Mouse (Mus musculus): Measurements from ENCODE around the gene Cog5. TPM values are rescaled to one million over a fixed set of nuclear protein-coding genes. Genes with fewer than 3 reads are reported as not detected.

Gene Cog5
- polyA plus RNA-seq, 1 experiment from 2014 or later, result 36.8 TPM

- H3K9ac ChIP-seq (replicated peaks; ENCODE audit: low read length), result no peak overlapping the region
- H3K4me2 ChIP-seq (ENCODE audit: low read depth, low read length), result no peak overlapping the region
- 91% methylated on average over 2 of the region's 2 CpGs for WGBS
- H3K36me3 ChIP-seq (replicated peaks; ENCODE audit: control insufficient read depth, insufficient read depth, low read depth, low read length), result no peaks in the 10 kb centered on the region
- ATAC-seq (replicated peaks; ENCODE audit: insufficient number of reproducible peaks, low FRiP score, low TSS enrichment, low read depth) (no peak), DNase-seq (ENCODE audit: low spot score) (no peak)
- H3K27ac ChIP-seq (replicated peaks; ENCODE audit: low read depth, low read length), result no peak overlapping the region
- H3K27me3 ChIP-seq (ENCODE audit: control insufficient read depth, insufficient read depth, low read length), result no peaks in the 10 kb centered on the region
- no peak overlapping the region for H3K4me3 ChIP-seq (ENCODE audit: low read depth, low read length)
- H3K4me1 ChIP-seq (ENCODE audit: control insufficient read depth, insufficient read depth, low read length), result no peaks in the 10 kb centered on the region
- H3K9me3 ChIP-seq (replicated peaks; ENCODE audit: control insufficient read depth, low read length), result no peaks in the 10 kb centered on the region
These were observed 79.9 kb downstream of the Cog5 start for GRCm38 (mm10) chr12:31734616-31735015.

GRCm38 (mm10) chr12:31747301-31747700, 92.6 kb downstream of the Cog5 start:
- ATAC-seq (replicated peaks; ENCODE audit: insufficient number of reproducible peaks, low FRiP score, low TSS enrichment, low read depth) (no peak), DNase-seq (ENCODE audit: low spot score) (no peak)
- Histone ChIP-seq H3K9me3 (replicated peaks; ENCODE audit: control insufficient read depth, low read length) (no peaks in the 10 kb centered on the region), H3K9ac (replicated peaks; ENCODE audit: low read length) (no peak overlapping the region), H3K4me2 (ENCODE audit: low read depth, low read length) (no peak overlapping the region), H3K4me1 (ENCODE audit: control insufficient read depth, insufficient read depth, low read length) (no peaks in the 10 kb centered on the region), H3K4me3 (ENCODE audit: low read depth, low read length) (no peak overlapping the region), H3K27ac (replicated peaks; ENCODE audit: low read depth, low read length) (no peak overlapping the region), H3K27me3 (ENCODE audit: control insufficient read depth, insufficient read depth, low read length) (no peaks in the 10 kb centered on the region), H3K36me3 (replicated peaks; ENCODE audit: control insufficient read depth, insufficient read depth, low read depth, low read length) (no peaks in the 10 kb centered on the region)
- whole genome bisulfite sequencing, result 85% methylated on average over 8 of the region's 8 CpGs

GRCm38 (mm10) chr12:31749846-31750245, 95.2 kb downstream of the Cog5 start:
- no peaks in the 10 kb centered on the region for H3K36me3 ChIP-seq (replicated peaks; ENCODE audit: control insufficient read depth, insufficient read depth, low read depth, low read length)
- no peak overlapping the region for H3K27ac ChIP-seq (replicated peaks; ENCODE audit: low read depth, low read length)
- WGBS, result 89% methylated on average over 4 of the region's 4 CpGs
- H3K9me3 ChIP-seq (replicated peaks; ENCODE audit: control insufficient read depth, low read length), result no peaks in the 10 kb centered on the region
- DNase-seq (ENCODE audit: low spot score) (no peak), ATAC-seq (replicated peaks; ENCODE audit: insufficient number of reproducible peaks, low FRiP score, low TSS enrichment, low read depth) (no peak)
- H3K27me3 ChIP-seq (ENCODE audit: control insufficient read depth, insufficient read depth, low read length), result no peaks in the 10 kb centered on the region
- no peak overlapping the region for H3K9ac ChIP-seq (replicated peaks; ENCODE audit: low read length)
- H3K4me1 ChIP-seq (ENCODE audit: control insufficient read depth, insufficient read depth, low read length), result no peaks in the 10 kb centered on the region
- no peak overlapping the region for H3K4me2 ChIP-seq (ENCODE audit: low read depth, low read length)
- H3K4me3 ChIP-seq (ENCODE audit: low read depth, low read length), result no peak overlapping the region

- ATAC-seq (replicated peaks; ENCODE audit: insufficient number of reproducible peaks, low FRiP score, low TSS enrichment, low read depth), result no peak
- Histone ChIP-seq H3K4me2 (ENCODE audit: low read depth, low read length) (no peak overlapping the region), H3K4me3 (ENCODE audit: low read depth, low read length) (no peak overlapping the region), H3K9me3 (replicated peaks; ENCODE audit: control insufficient read depth, low read length) (no peaks in the 10 kb centered on the region), H3K27ac (replicated peaks; ENCODE audit: low read depth, low read length) (no peak overlapping the region), H3K36me3 (replicated peaks; ENCODE audit: control insufficient read depth, insufficient read depth, low read depth, low read length) (no peaks in the 10 kb centered on the region), H3K9ac (replicated peaks; ENCODE audit: low read length) (no peak overlapping the region), H3K27me3 (ENCODE audit: control insufficient read depth, insufficient read depth, low read length) (no peaks in the 10 kb centered on the region), H3K4me1 (ENCODE audit: control insufficient read depth, insufficient read depth, low read length) (no peaks in the 10 kb centered on the region)
- no peak for DNase-seq (ENCODE audit: low spot score)
- 75% methylated on average over 2 of the region's 2 CpGs for WGBS
These were observed 99.8 kb downstream of the Cog5 start for GRCm38 (mm10) chr12:31754465-31754864.

- 64% methylated on average over 2 of the region's 2 CpGs for WGBS
- H3K4me3 ChIP-seq (ENCODE audit: low read depth, low read length), result no peak overlapping the region
- ATAC-seq (replicated peaks; ENCODE audit: insufficient number of reproducible peaks, low FRiP score, low TSS enrichment, low read depth), result no peak
These were observed 101.5 kb downstream of the Cog5 start for GRCm38 (mm10) chr12:31755885-31756755.

GRCm38 (mm10) chr12:31773612-31774011, 118.9 kb downstream of the Cog5 start:
- no peaks in the 10 kb centered on the region for H3K4me1 ChIP-seq (ENCODE audit: control insufficient read depth, insufficient read depth, low read length)
- no peak overlapping the region for H3K4me3 ChIP-seq (ENCODE audit: low read depth, low read length)
- no peaks in the 10 kb centered on the region for H3K27me3 ChIP-seq (ENCODE audit: control insufficient read depth, insufficient read depth, low read length)
- DNase-seq (ENCODE audit: low spot score) (no peak), ATAC-seq (replicated peaks; ENCODE audit: insufficient number of reproducible peaks, low FRiP score, low TSS enrichment, low read depth) (no peak)
- H3K36me3 ChIP-seq (replicated peaks; ENCODE audit: control insufficient read depth, insufficient read depth, low read depth, low read length), result no peaks in the 10 kb centered on the region
- H3K4me2 ChIP-seq (ENCODE audit: low read depth, low read length), result no peak overlapping the region
- no peak overlapping the region for H3K9ac ChIP-seq (replicated peaks; ENCODE audit: low read length)
- 93% methylated on average over 3 of the region's 3 CpGs for WGBS
- H3K27ac ChIP-seq (replicated peaks; ENCODE audit: low read depth, low read length), result no peak overlapping the region
- no peaks in the 10 kb centered on the region for H3K9me3 ChIP-seq (replicated peaks; ENCODE audit: control insufficient read depth, low read length)

More at GRCm38 (mm10) chr12:31755885-31756755, 101.5 kb downstream of the Cog5 start:
- H3K4me1 ChIP-seq (ENCODE audit: control insufficient read depth, insufficient read depth, low read length), result no peaks in the 10 kb centered on the region
- H3K9ac ChIP-seq (replicated peaks; ENCODE audit: low read length), result no peak overlapping the region
- H3K4me2 ChIP-seq (ENCODE audit: low read depth, low read length), result no peak overlapping the region
- H3K9me3 ChIP-seq (replicated peaks; ENCODE audit: control insufficient read depth, low read length), result no peaks in the 10 kb centered on the region
- DNase-seq (ENCODE audit: low spot score), result no peak
- no peak overlapping the region for H3K27ac ChIP-seq (replicated peaks; ENCODE audit: low read depth, low read length)
- H3K36me3 ChIP-seq (replicated peaks; ENCODE audit: control insufficient read depth, insufficient read depth, low read depth, low read length), result no peaks in the 10 kb centered on the region
- H3K27me3 ChIP-seq (ENCODE audit: control insufficient read depth, insufficient read depth, low read length), result no peaks in the 10 kb centered on the region

- Histone ChIP-seq H3K4me1 (ENCODE audit: control insufficient read depth, insufficient read depth, low read length) (no peaks in the 10 kb centered on the region), H3K9ac (replicated peaks; ENCODE audit: low read length) (no peak overlapping the region), H3K36me3 (replicated peaks; ENCODE audit: control insufficient read depth, insufficient read depth, low read depth, low read length) (no peaks in the 10 kb centered on the region), H3K27ac (replicated peaks; ENCODE audit: low read depth, low read length) (no peak overlapping the region), H3K4me2 (ENCODE audit: low read depth, low read length) (no peak overlapping the region), H3K9me3 (replicated peaks; ENCODE audit: control insufficient read depth, low read length) (no peaks in the 10 kb centered on the region), H3K4me3 (ENCODE audit: low read depth, low read length) (no peak overlapping the region), H3K27me3 (ENCODE audit: control insufficient read depth, insufficient read depth, low read length) (no peaks in the 10 kb centered on the region)
- DNase-seq (ENCODE audit: low spot score), result no peak
- no peak for ATAC-seq (replicated peaks; ENCODE audit: insufficient number of reproducible peaks, low FRiP score, low TSS enrichment, low read depth)
- 83% methylated on average over 1 of the region's 1 CpGs for WGBS
These were observed 129.6 kb downstream of the Cog5 start for GRCm38 (mm10) chr12:31784291-31784690.

GRCm38 (mm10) chr12:31788530-31788929, 133.9 kb downstream of the Cog5 start:
- WGBS, result 91% methylated on average over 3 of the region's 3 CpGs
- H3K4me2 ChIP-seq (ENCODE audit: low read depth, low read length), result no peak overlapping the region

More at GRCm38 (mm10) chr12:31788530-31788929, 133.9 kb downstream of the Cog5 start:
- H3K4me1 ChIP-seq (ENCODE audit: control insufficient read depth, insufficient read depth, low read length), result no peaks in the 10 kb centered on the region
- H3K9ac ChIP-seq (replicated peaks; ENCODE audit: low read length), result no peak overlapping the region
- H3K36me3 ChIP-seq (replicated peaks; ENCODE audit: control insufficient read depth, insufficient read depth, low read depth, low read length), result no peaks in the 10 kb centered on the region
- ATAC-seq (replicated peaks; ENCODE audit: insufficient number of reproducible peaks, low FRiP score, low TSS enrichment, low read depth), result no peak
- DNase-seq (ENCODE audit: low spot score), result no peak
- H3K4me3 ChIP-seq (ENCODE audit: low read depth, low read length), result no peak overlapping the region
- no peaks in the 10 kb centered on the region for H3K27me3 ChIP-seq (ENCODE audit: control insufficient read depth, insufficient read depth, low read length)
- no peaks in the 10 kb centered on the region for H3K9me3 ChIP-seq (replicated peaks; ENCODE audit: control insufficient read depth, low read length)
- H3K27ac ChIP-seq (replicated peaks; ENCODE audit: low read depth, low read length), result no peak overlapping the region

All from embryonic facial prominence, embryonic 11.5 days (tissue).